Mouse (Mus musculus): ENCODE data around the gene Olfr1095. TPM values are rescaled to one million over a fixed set of nuclear protein-coding genes. Genes with fewer than 3 reads are reported as not detected.

Olfr1095 gene
- polyA plus RNA-seq (2012; rRNA removed): not detected in 2 replicates

DNA sequence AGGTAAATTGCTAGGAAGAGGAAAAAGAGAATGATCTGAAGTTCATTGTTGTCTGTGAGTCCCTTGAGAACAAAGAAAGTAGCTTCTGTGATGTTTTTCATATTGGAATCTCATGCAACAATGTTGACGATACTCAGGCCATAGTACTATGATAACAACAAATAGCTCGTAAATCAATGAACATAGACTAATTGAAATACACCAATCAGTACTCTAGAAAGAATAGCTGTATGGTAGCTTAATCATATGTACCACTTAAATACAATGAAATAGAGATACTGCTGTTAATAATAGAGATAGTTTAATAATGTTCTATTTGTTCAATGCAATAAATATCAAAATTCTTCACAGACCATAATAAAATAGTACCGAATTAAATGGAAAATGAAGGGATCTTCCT, at the start of gene Olfr1095:
Gene Olfr1095, minus strand, starts transcription at position 101 of the 400 bp plus-strand sequence.

DNA sequence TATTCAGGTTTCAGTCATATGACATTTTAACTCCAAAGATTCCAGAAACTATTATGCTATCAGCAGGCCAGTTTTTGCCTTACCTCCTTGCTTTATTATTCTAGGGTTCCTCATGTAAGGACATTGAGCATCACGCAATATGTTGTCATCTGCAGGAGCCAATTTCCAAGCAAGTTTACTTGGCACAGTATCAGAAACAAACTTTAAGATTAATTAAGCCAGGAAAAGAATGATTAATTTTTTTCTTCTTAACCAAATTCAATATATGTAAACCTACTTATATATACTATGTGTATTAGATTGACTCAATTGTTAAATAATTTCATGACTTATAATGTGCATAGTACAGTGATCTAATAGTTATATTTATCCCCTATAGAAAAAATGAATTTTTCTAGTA, 40.6 kb upstream of the Olfr1095 start, which contains the start of gene Olfr1097:
Gene Olfr1097, minus strand, starts transcription at position 101 of the 400 bp plus-strand sequence.

DNA sequence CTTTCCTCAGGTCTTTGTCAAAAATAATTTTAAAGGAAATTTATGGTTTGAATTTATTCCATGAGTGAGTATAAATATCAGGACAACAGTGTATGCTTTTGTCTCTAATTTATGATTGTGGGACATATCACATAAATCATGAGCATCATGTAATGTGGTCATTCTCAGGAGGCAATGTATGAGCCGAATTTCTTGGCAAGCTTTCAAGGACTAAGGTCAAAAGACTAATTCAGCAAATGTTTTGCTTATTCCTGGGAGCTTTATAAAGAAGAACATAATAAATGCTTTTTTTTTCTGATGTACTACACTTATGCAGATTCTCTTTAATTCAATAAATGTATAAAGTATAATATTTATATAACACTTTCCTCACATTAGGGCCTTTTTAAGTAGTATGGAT, 23.2 kb upstream of the Olfr1095 start, which contains the start of gene Gm13723:
Gene Gm13723, minus strand, starts transcription at position 101 of the 400 bp plus-strand sequence.

DNA sequence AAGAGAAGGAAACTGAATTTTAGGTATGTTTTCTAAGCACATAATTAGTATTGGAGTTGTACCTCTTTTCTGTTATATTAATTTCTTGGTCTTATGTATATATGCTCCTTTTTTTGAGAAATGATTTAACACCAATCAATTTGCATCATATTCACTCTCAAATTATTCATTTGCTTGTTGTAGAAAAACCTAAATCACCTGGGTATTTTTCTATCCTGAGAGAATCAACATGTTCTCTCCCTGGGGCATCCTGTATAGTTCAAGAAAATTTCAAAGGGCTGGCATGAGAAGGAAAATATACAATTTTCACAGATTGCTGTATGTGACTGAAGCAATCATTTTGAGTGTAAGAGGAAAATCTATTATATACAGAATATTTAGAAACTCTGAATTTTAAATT, 27.1 kb downstream of the Olfr1095 start, which contains the start of gene Olfr1094:
Gene Olfr1094, plus strand, starts transcription at position 301 of the 400 bp plus-strand sequence.

DNA sequence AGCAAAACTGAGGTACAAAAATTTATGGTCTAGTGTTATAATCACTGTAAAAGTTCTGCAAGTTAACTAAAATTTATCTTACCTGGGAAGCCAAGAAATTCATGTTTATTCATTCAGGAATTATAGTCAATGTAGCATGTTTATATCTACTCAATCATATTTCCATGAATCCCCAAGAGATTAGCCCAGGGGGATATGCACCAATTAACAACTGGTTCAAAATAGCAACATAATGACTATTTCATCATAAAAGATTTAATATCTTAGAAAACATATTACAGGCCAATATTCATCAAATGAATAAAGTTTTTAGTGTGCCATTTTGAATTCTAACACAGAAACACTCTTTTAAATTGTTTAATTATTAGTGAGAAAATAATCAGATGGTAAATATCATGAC, 41.6 kb downstream of the Olfr1095 start, which contains the start of gene Olfr141:
Gene Olfr141, minus strand, starts transcription at position 101 of the 400 bp plus-strand sequence.

Other genes starting within 250 kb of the Olfr1095 start
- not detected in 2 replicates for gene Olfr1084, start 212.0 kb downstream of the Olfr1095 start, polyA plus RNA-seq (2012; rRNA removed)
- gene Olfr1085, start 189.7 kb downstream of the Olfr1095 start, polyA plus RNA-seq (2012; rRNA removed): not detected in 2 replicates
- not detected in 2 replicates for gene Olfr1086, start 171.6 kb downstream of the Olfr1095 start, polyA plus RNA-seq (2012; rRNA removed)
- gene Olfr1087, start 153.3 kb downstream of the Olfr1095 start, polyA plus RNA-seq (2012; rRNA removed): not detected in 2 replicates
- gene Olfr1089, start 118.0 kb downstream of the Olfr1095 start, polyA plus RNA-seq (2012; rRNA removed): not detected in 2 replicates
- not detected in 2 replicates for gene Olfr1090, start 92.7 kb downstream of the Olfr1095 start, polyA plus RNA-seq (2012; rRNA removed)
- gene Olfr1093, start 69.2 kb downstream of the Olfr1095 start, polyA plus RNA-seq (2012; rRNA removed): not detected in 2 replicates
- gene Olfr141, start 41.7 kb downstream of the Olfr1095 start, polyA plus RNA-seq (2012; rRNA removed): not detected in 2 replicates
- not detected in 2 replicates for gene Olfr1094, start 27.0 kb downstream of the Olfr1095 start, polyA plus RNA-seq (2012; rRNA removed)
- gene Gm13723, start 23.1 kb upstream of the Olfr1095 start, polyA plus RNA-seq (2012; rRNA removed): not detected in 2 replicates
- not detected in 2 replicates for gene Olfr1097, start 40.5 kb upstream of the Olfr1095 start, polyA plus RNA-seq (2012; rRNA removed)
- not detected in 2 replicates for gene Olfr1098, start 72.8 kb upstream of the Olfr1095 start, polyA plus RNA-seq (2012; rRNA removed)
- not detected in 2 replicates for gene Olfr1099, start 109.0 kb upstream of the Olfr1095 start, polyA plus RNA-seq (2012; rRNA removed)
- gene Olfr1100, start 128.3 kb upstream of the Olfr1095 start, polyA plus RNA-seq (2012; rRNA removed): not detected in 2 replicates
- not detected in 2 replicates for gene Olfr1101, start 139.5 kb upstream of the Olfr1095 start, polyA plus RNA-seq (2012; rRNA removed)
- not detected in 2 replicates for gene Olfr1102, start 146.7 kb upstream of the Olfr1095 start, polyA plus RNA-seq (2012; rRNA removed)
- gene Olfr1104, start 175.4 kb upstream of the Olfr1095 start, polyA plus RNA-seq (2012; rRNA removed): not detected in 2 replicates
- gene Olfr1105, start 184.8 kb upstream of the Olfr1095 start, polyA plus RNA-seq (2012; rRNA removed): not detected in 2 replicates
- gene Olfr1106, start 200.6 kb upstream of the Olfr1095 start, polyA plus RNA-seq (2012; rRNA removed): not detected in 2 replicates
- not detected in 2 replicates for gene Olfr1107, start 224.1 kb upstream of the Olfr1095 start, polyA plus RNA-seq (2012; rRNA removed)
- gene Olfr1109, start 244.3 kb upstream of the Olfr1095 start, polyA plus RNA-seq (2012; rRNA removed): not detected in 2 replicates